Mouse (Mus musculus): ENCODE results near the gene Rdh19. TPM values are rescaled to one million over a fixed set of nuclear protein-coding genes. Genes with fewer than 3 reads are reported as not detected.

The Rdh19 gene
- polyA plus RNA-seq, 1 experiment: not detected

DNA sequence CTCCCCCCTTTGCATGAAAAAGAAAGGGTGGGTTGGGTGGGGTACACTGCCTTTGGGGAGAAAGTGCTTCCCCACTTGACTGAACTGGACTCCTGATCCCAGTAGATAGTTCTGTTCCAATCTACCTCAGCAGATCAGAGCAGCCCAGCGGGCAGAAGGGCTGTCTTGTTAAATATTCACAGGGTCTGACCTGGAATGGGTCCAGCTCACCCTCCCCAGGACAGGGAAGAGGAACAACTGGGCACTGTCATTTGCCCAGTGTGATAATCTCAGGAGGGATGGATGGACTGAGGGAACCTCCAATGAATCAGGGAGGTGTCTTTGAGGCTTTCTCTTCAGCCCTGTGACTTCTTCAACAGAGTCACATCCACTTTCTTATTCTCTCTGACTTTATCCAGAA is 1.6 kb upstream of the Rdh19 start:
- no peaks in the 10 kb centered on the region for H3K4me1 ChIP-seq (ENCODE audit: control insufficient read depth, insufficient read depth, low read length)
- no peak overlapping the region for H3K4me3 ChIP-seq (ENCODE audit: low read depth, low read length)
- H3K27ac ChIP-seq (ENCODE audit: insufficient read depth, low read length): no peak overlapping the region
- H3K9ac ChIP-seq (ENCODE audit: low read depth, poor library complexity, severe bottlenecking): no peak overlapping the region
- TF ChIP-seq EP300 (IDR thresholded peaks at IDR 0.05; ENCODE audit: insufficient read depth, low read depth, low read length) (no peak), CTCF (IDR thresholded peaks at IDR 0.05; ENCODE audit: low read depth, low read length) (no peak), POLR2A (IDR thresholded peaks at IDR 0.05; ENCODE audit: insufficient read depth, low read length) (no peak)
- no peaks in the 10 kb centered on the region for H3K36me3 ChIP-seq (ENCODE audit: control insufficient read depth, insufficient read depth, low read length, poor library complexity, severe bottlenecking)
- no peaks in the 10 kb centered on the region; the same call in 1 of the 2 replicates for H3K9me3 ChIP-seq (replicated peaks; ENCODE audit: control insufficient read depth, insufficient read depth, low read length, poor library complexity, severe bottlenecking)
- no peaks in the 10 kb centered on the region for H3K27me3 ChIP-seq (ENCODE audit: control insufficient read depth, insufficient read depth, low read length, poor library complexity, severe bottlenecking)

GRCm38 (mm10) chr10:127856376-127856775 is 6.6 kb downstream of the Rdh19 start:
- Histone ChIP-seq H3K27me3 (ENCODE audit: control insufficient read depth, insufficient read depth, low read length, poor library complexity, severe bottlenecking) (no peaks in the 10 kb centered on the region), H3K9ac (ENCODE audit: low read depth, poor library complexity, severe bottlenecking) (no peak overlapping the region), H3K9me3 (replicated peaks; ENCODE audit: control insufficient read depth, insufficient read depth, low read length, poor library complexity, severe bottlenecking) (no peaks in the 10 kb centered on the region), H3K4me1 (ENCODE audit: control insufficient read depth, insufficient read depth, low read length) (no peaks in the 10 kb centered on the region), H3K36me3 (ENCODE audit: control insufficient read depth, insufficient read depth, low read length, poor library complexity, severe bottlenecking) (no peaks in the 10 kb centered on the region), H3K4me3 (ENCODE audit: low read depth, low read length) (no peak overlapping the region), H3K27ac (ENCODE audit: insufficient read depth, low read length) (no peak overlapping the region)
- no peak for TF ChIP-seq POLR2A (IDR thresholded peaks at IDR 0.05; ENCODE audit: insufficient read depth, low read length)
- no peak for TF ChIP-seq EP300 (IDR thresholded peaks at IDR 0.05; ENCODE audit: insufficient read depth, low read depth, low read length)
- no peak for TF ChIP-seq CTCF (IDR thresholded peaks at IDR 0.05; ENCODE audit: low read depth, low read length)

- Histone ChIP-seq H3K4me3 (ENCODE audit: low read depth, low read length) (no peak overlapping the region), H3K4me1 (ENCODE audit: control insufficient read depth, insufficient read depth, low read length) (no peaks in the 10 kb centered on the region), H3K36me3 (ENCODE audit: control insufficient read depth, insufficient read depth, low read length, poor library complexity, severe bottlenecking) (no peaks in the 10 kb centered on the region), H3K27ac (ENCODE audit: insufficient read depth, low read length) (no peak overlapping the region), H3K27me3 (ENCODE audit: control insufficient read depth, insufficient read depth, low read length, poor library complexity, severe bottlenecking) (no peaks in the 10 kb centered on the region; the same call in 1 of the 2 replicates), H3K9me3 (replicated peaks; ENCODE audit: control insufficient read depth, insufficient read depth, low read length, poor library complexity, severe bottlenecking) (no peaks in the 10 kb centered on the region), H3K9ac (ENCODE audit: low read depth, poor library complexity, severe bottlenecking) (no peak overlapping the region)
- TF ChIP-seq POLR2A (IDR thresholded peaks at IDR 0.05; ENCODE audit: insufficient read depth, low read length) (no peak), EP300 (IDR thresholded peaks at IDR 0.05; ENCODE audit: insufficient read depth, low read depth, low read length) (no peak), CTCF (IDR thresholded peaks at IDR 0.05; ENCODE audit: low read depth, low read length) (no peak)
Observed at GRCm38 (mm10) chr10:127864931-127865330, 15.2 kb downstream of the Rdh19 start.

DNA sequence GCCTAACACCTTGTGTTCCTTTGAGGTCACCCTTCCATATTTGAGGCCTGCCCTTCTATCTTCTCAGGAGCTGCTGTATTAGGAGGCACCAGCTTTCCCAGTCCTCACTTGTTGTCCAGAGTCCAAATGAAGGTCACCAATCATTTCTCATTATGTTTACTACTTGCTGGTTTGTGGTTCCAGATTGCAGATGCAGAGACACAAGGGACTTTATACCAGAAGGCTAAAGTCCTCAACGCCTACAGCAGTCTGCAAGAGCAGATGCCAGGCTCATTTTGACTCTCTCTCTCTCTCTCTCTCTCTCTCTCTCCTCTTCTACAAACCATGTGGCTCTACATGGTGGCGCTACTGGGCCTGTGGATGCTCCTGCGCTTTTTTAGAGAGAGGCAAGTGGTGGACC is 16.5 kb downstream of the Rdh19 start, which contains the start of gene Rdh16f2:
TSS of gene Rdh16f2 (plus strand) at position 243 of the 400 bp plus-strand sequence.
- no peak within 1 kb of the TSS for H3K9ac ChIP-seq (ENCODE audit: low read depth, poor library complexity, severe bottlenecking)
- H3K9me3 ChIP-seq (replicated peaks; ENCODE audit: control insufficient read depth, insufficient read depth, low read length, poor library complexity, severe bottlenecking): no peaks in the 10 kb centered on the region
- H3K4me1 ChIP-seq (ENCODE audit: control insufficient read depth, insufficient read depth, low read length): no peaks in the 10 kb centered on the region
- no peak within 1 kb of the TSS for H3K27ac ChIP-seq (ENCODE audit: insufficient read depth, low read length)
- no peaks in the 10 kb centered on the region for H3K36me3 ChIP-seq (ENCODE audit: control insufficient read depth, insufficient read depth, low read length, poor library complexity, severe bottlenecking)
- no peaks in the 10 kb centered on the region; the same call in 1 of the 2 replicates for H3K27me3 ChIP-seq (ENCODE audit: control insufficient read depth, insufficient read depth, low read length, poor library complexity, severe bottlenecking)
- H3K4me3 ChIP-seq (ENCODE audit: low read depth, low read length): no peak within 1 kb of the TSS
- no peak for TF ChIP-seq CTCF (IDR thresholded peaks at IDR 0.05; ENCODE audit: low read depth, low read length)
- TF ChIP-seq POLR2A (IDR thresholded peaks at IDR 0.05; ENCODE audit: insufficient read depth, low read length): no peak
- TF ChIP-seq EP300 (IDR thresholded peaks at IDR 0.05; ENCODE audit: insufficient read depth, low read depth, low read length): no peak

DNA sequence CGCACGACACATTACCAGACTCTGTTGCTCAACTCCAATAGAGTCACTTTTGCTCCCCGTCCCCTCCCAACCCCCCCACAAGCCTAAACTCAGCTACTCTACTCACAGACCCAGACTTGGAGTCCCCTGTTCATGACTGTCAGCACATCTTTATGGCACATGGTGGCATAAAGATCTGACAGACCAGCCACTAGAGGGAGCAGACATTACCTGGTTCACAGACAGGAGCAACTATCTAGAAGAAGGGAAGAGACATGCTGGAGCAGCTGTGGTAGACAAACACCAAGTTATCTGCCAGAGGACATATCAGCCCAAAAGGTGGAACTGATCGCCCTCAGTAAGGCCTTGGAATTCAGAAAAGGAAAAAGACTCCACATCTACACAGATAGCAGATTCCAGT is 22.8 kb downstream of the Rdh19 start:
- Histone ChIP-seq H3K36me3 (ENCODE audit: control insufficient read depth, insufficient read depth, low read length, poor library complexity, severe bottlenecking) (no peaks in the 10 kb centered on the region), H3K4me1 (ENCODE audit: control insufficient read depth, insufficient read depth, low read length) (peaks cover under 1% of the 10 kb centered on the region), H3K9ac (ENCODE audit: low read depth, poor library complexity, severe bottlenecking) (no peak overlapping the region), H3K9me3 (replicated peaks; ENCODE audit: control insufficient read depth, insufficient read depth, low read length, poor library complexity, severe bottlenecking) (no peaks in the 10 kb centered on the region), H3K27ac (ENCODE audit: insufficient read depth, low read length) (no peak overlapping the region), H3K27me3 (ENCODE audit: control insufficient read depth, insufficient read depth, low read length, poor library complexity, severe bottlenecking) (no peaks in the 10 kb centered on the region), H3K4me3 (ENCODE audit: low read depth, low read length) (no peak overlapping the region)
- TF ChIP-seq EP300 (IDR thresholded peaks at IDR 0.05; ENCODE audit: insufficient read depth, low read depth, low read length) (no peak), CTCF (IDR thresholded peaks at IDR 0.05; ENCODE audit: low read depth, low read length) (peak; percentile 16)

- Histone ChIP-seq H3K9ac (ENCODE audit: low read depth, poor library complexity, severe bottlenecking) (no peak overlapping the region), H3K36me3 (ENCODE audit: control insufficient read depth, insufficient read depth, low read length, poor library complexity, severe bottlenecking) (no peaks in the 10 kb centered on the region), H3K27ac (ENCODE audit: insufficient read depth, low read length) (no peak overlapping the region), H3K27me3 (ENCODE audit: control insufficient read depth, insufficient read depth, low read length, poor library complexity, severe bottlenecking) (no peaks in the 10 kb centered on the region), H3K4me1 (ENCODE audit: control insufficient read depth, insufficient read depth, low read length) (peaks cover 8% of the 10 kb centered on the region), H3K9me3 (replicated peaks; ENCODE audit: control insufficient read depth, insufficient read depth, low read length, poor library complexity, severe bottlenecking) (no peaks in the 10 kb centered on the region), H3K4me3 (ENCODE audit: low read depth, low read length) (no peak overlapping the region)
- TF ChIP-seq EP300 (IDR thresholded peaks at IDR 0.05; ENCODE audit: insufficient read depth, low read depth, low read length): 0 out of 2 replicates have a peak, but pooled peaks have one; percentile 28
- no peak for TF ChIP-seq POLR2A (IDR thresholded peaks at IDR 0.05; ENCODE audit: insufficient read depth, low read length)
- no peak for TF ChIP-seq CTCF (IDR thresholded peaks at IDR 0.05; ENCODE audit: low read depth, low read length)
Observed at GRCm38 (mm10) chr10:127877681-127878080, 28.0 kb downstream of the Rdh19 start.

All from ES-Bruce4 (cell line).